Mouse (Mus musculus) right cerebral cortex, postnatal 10 days (tissue): Measurements from ENCODE around the gene Fbxl21.

Experiments used
- DNase-seq, 2 experiments: peaks; one replicate each; pipeline ENCODE4 v3.0.0; 2021; ENCODE audit warnings: low spot score in 2 of 2

Gene Fbxl21

DNA sequence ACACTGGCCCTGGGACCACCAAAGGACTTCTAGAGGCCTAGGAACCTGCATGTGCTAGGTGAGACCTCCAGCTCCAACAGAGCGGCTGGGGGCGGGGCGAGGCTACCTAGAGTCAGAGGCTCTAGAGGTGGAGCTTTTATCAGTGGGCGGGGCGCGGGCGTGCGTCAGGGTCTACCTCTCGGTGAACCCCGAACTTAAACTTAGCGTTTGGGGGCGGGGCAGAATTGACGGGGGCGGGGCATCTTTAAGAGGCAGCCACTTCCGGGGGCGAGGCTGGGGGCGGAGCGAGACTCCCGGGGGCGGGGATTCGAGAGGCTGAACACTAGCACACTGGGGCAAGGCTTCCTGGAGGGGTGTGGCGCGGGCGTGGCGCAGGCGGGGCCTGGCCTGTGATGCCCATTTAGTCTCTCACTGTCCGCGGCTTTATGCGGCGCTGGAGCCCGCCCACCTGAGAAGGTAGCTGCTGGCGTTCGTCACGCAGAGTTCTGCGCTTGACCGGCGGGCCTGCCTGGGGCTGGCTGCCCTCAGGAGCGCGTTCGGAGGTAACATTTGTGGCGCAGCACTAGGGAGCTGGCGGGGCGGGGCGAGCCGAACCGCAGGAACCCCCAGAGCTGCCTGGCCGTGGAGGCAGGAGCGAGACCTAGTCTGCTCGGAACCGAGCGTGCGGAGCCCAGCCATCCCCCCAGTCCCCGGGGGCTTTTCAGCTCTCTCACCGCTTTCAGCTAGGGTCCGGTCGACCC lies at the start of gene Fbxl21:
Gene Fbxl21, plus strand, starts transcription at position 392 of the 740 bp plus-strand sequence.
- peak; percentile 92 to 93 for DNase-seq

DNA sequence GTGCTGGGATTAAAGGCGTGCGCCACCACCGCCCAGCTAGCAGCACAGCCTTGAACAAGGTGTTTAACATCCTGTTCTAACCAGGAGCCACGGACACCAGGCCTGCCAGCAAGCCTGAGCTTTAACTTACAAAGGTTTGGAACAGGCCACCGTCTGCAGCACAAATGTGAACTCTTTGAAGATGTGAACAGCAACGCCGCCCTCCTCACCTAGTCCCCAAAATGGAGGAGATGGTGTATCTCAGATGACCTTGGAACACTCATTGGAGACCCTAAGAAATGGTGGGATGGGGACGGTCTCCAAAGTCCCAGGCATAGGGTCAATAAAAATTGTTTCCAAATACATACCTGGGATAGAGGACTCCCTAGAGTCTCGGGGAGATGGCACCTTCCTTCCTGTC lies 49.6 kb upstream of the Fbxl21 start:
- DNase-seq: no peak

DNA sequence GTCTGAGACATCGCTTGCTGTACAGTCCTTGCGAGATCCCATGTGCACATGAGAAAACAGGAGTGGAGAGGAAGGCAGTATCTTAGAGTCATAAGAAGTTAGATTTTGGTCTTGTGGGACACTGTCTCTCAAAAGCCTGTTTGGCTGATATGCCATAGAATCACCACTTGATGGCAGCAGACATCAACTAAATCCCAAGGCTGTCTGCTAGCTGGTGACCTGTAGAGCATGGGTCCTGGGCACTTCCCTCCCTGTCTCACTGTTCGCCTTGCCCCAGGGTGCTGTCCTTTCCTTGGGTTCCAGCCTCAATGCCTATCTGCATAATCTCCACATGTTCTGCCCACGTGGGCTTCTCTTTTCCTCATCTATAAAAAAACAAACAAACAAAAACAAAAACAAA lies 46.9 kb upstream of the Fbxl21 start:
- peak; percentile 51 to 68 for DNase-seq

DNA sequence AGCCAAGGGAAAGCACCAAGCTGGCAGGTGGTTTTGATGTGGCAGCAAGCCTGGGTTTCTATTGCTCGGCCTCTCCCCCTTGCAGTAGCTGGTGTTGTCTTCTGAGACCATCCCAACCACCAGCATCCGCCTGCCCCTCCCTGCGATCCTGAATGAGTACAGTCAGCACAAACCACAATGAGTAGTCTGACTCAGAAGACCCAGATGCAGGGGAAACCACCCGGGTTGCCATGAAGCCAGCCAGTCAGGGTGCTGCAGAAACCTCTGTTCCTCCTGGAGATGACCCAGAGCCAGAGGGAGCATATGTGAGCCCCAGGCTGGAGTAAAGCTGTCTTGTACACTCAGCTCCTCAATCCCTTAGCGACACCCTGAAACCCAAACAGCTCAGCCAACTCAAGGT lies 45.5 kb upstream of the Fbxl21 start:
- DNase-seq: no peak

DNA sequence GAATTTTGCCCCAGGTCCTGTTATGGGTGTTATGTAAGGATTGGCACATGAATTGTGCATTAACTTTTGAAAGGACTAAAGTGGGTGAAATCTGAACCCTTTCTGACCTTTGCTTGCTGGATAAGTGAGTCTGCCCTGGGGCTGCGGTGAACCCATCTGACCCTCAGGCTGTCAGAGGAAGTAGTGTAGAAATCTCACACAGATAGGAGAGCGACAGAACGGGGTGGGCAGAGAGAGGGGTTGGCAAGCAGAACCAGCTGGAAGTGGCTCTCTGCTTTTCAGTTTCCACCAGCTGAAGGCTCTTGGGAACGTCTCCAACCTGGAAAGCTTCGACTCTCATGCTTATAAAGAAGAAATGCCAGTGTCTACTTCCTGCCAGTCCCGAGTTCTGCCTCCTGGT lies 45.0 kb upstream of the Fbxl21 start:
- DNase-seq: peak; percentile 84 to 89

DNA sequence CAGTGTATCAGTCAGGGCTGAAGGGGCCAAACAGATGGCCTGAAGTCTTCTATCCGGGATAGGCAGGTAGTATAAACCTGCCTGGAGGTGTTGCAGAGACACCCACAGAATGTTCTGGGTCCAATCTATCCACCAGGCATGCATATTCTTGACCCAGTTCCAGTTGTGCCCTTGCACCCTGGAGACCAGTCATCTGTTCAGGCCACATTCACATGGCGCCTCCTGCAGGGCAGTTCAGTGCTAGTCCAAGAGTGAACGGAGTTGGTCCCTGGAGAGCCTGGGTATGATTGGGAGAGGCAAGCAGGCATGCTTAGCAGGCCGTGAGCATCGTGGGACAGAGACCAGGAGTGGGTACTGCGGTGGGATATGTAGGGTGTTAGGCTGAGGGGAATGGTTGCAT lies 44.2 kb upstream of the Fbxl21 start:
- no peak for DNase-seq

DNA sequence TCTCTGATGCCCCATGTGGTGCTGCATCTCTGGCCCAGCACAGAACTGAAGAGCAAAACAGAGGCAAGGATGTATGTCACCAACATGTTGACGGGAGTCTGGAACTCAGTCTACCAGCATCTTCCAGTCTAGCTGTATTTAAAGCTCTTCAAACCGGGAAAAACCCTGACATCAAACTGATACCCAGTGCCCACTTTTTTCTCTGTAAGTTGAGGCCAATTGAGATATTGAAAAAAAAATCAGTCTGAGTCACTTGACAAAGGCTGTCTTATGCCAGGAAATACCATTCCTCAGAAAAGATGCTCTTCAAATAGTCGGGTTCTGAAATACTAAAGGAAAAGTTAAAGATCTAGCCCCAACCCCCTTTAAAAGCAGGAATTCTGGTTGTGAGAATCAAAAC lies 40.1 kb upstream of the Fbxl21 start, which contains the start of gene Il9:
Gene Il9, minus strand, starts transcription at position 101 of the 400 bp plus-strand sequence.
- no peak for DNase-seq

DNA sequence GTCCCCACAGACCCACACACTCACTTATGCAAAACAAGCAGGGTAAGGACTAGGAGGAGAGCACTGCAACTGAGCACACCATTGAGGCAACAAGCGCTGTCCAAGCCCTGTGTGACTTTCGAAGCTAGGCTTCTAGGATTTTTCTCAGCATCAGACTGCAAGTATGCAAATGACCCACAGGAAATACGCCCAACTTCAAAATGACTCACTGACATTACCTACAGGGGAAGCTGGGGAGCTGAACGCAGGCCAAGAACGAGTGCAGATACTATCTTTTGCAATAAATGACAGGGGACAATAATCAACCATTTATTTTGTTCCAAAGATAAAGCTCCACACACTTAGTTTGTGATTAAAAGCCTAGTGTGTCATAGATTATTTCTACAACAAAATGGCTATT lies 34.3 kb upstream of the Fbxl21 start:
- DNase-seq: no peak

DNA sequence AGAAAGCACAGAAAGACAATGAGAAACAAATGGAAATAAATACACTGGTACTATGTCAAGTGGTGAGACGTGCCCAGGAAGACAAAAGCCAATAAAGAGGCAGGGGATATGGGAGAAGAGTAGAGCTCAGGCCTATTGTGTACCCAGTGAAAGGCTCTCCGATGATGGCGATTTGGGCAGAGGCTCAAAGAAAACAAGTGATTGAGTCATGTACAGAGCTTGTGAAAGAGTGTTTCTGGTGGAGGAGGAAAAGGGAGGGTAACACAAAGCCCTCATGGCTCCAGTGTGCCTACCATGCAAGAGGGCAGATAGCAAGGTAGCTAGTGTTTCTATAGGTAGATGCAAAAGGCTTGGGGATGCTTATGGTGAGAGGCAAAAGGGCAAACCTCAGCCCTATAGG lies 27.8 kb upstream of the Fbxl21 start:
- no peak for DNase-seq

DNA sequence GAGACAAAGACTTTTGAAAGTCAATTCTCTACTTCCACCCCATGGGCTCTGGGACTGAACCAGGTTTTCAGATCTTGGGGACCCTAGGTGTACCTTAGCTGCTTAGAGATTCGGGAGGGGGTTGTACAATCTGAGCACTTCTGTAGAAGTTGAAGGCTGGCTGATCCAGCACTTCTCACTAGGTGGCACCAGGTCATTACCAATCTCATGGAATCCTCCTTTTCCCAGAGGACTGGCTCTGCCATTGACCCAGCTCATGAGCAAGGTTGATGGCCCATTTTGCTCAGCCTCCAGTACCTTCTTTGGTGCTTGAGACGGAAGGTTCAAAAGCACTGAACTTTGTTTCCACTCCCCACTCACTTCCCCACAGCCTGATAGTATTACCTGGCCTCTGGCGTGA lies 22.1 kb upstream of the Fbxl21 start:
- DNase-seq: no peak

DNA sequence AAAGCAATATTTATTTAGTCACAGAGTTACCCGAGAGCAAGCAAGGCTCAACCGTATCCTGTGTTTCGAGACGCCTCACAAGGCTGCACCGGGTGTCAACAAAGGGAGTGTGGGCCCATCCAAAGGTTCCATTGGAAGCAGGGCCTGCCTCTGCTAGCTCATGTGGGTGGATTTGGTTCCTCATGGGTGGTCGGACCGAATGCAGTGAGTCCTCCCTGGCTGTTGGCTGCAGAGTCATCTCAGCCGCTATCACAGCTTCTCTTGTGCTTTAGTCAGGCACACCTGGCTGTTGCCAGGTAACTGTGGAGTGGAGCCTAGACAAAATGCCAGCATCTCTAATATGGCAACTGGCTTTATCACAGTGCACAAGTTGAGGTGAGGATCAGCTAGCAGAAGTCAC lies 21.6 kb upstream of the Fbxl21 start:
- DNase-seq: no peak

DNA sequence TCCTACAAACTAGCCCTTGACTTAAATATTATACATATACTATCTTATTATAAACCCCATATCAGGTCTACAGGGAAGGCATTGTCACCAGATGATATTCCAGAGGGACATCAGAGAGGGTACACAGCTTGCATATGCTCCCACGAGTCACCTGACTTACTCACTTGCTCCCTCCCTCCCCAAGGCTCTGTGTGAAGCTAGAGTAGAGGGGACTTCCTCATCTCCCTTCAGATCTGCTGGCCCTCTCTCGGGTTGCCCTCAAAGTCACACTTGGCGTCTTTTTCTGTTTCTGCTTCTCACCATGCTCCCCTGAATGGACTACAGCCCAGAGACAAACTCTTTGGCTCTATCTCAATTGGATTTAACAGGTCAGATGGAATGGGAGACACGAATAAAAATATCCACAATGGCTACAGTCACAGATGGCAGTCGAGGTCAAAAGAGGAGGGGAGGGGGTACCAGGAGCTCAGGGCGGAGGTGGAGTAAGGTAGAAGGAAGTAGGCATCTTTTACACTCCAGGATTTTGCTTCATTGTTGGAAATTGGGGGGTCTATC lies 20.3 kb upstream of the Fbxl21 start:
- no peak for DNase-seq

DNA sequence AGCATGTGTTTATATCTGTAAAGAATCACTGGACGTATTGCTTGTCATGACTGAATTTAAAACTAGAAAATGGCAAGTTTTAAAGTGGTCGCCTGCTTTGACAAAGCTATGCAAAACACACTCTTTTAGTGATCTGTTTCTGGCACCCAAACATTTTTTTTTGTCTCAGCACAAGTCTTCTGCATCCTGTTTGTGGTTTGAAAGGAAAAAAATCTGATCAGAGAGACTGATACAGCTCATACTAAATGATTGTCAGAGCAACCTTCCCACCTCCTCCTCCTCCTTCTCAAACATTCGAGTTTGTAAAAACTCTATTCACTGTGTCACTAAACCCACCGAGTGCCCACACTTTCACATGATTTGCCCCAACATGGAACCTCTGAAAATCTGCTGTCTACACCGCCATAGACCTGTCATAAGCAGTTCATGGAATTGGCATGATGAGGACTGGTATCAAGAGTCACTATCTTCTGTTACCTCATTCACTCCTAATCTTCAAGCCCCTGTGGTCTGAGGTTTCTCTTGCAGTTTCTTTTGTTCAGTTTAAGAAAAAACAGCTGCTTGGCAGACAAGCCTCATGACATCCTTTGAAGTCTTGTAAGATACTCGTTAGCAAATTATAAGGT lies 15.3 kb upstream of the Fbxl21 start:
- DNase-seq: no peak

DNA sequence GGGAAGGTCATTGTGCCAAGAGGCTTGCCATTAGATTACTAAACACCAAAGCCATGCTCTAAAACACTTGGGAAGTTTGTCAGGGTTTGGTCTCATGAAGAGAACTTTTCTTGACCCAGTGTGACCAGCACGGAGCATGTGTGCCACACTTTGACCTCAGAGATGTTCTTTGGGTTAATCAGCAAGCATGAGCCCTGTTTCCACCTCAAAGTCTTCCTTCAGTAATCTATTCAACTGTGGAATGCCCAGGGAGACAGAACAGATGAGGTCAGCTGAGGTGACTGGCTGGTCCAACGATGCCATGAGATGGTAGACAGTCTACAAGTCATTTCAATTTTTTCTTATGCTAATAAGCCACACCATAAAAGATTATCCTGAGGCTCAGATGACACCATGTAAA lies 12.5 kb upstream of the Fbxl21 start:
- DNase-seq: no peak

DNA sequence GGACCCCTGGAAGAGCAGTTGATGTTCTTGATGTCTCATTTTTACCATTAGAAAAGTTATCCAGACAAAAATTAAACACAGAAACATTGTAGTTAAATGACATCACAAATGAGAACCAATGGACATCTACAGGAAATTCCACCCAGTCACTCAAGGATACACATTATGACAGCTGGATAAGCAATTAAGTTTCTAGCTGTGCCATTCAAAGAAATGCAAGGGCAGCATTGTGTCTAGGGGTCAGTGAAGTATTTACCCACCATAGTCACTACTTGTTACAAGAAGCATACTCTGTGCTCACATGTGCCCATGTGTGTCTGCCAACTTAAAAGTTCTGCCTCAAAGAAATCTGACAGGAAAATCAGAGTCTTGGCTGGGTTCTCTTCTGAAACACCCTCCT lies 8.7 kb upstream of the Fbxl21 start:
- DNase-seq: no peak

DNA sequence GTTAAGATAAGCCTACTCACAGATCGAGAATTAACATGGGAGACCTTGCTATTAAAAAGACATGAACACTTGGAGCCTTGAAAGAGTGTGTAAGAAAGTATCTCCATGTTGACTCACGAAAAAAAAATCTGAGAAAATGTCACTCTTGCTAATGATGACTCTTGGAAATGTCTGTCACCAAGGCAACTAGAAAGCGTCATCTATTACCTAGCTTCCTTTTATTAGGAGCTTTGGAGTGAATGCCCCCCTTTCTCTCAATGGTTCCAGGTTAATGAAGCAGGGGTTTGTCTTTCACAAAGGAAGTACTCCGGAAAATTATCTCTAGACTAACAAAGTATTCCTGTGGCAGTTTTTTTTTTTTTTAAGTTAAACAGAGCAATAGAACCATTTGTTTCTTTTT lies 6.0 kb upstream of the Fbxl21 start:
- DNase-seq: no peak

DNA sequence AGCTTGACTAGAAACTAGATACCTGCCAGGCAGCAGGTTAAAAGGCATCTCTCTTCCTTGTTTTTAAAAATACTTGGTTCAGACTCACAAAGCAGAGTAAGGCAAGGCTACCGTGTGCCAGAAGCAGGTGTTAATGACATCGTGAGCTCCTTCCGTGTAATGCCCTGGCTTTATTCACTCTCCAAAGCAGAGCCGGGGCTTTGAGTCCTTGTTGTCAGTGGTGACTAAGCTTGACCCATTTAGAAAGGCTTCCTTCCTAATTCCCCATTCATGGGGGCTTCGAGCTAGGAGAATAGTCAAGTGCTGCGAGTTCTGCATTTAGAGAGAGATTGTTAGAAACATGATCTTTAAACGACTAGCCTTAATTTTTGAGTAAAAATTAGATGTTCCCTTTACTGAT lies 5.5 kb upstream of the Fbxl21 start:
- no peak for DNase-seq

DNA sequence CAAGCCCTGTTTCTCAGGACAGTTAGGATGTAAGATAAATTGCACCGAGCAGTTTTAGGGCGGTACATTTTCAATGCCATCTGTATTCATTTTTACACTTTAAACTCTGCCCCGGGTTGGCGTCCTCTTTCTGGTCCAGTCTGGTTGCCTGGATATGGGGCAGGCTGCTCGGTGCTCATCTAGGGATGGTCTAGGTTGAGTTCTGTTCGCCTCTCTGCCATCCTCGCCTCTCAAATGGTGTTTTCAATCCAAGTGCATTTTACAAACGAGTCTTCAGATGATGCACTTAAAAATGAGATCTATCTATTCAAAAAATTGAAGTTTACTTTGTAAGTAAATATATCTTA lies 522 bp downstream of the Fbxl21 start:
- DNase-seq: no peak

DNA sequence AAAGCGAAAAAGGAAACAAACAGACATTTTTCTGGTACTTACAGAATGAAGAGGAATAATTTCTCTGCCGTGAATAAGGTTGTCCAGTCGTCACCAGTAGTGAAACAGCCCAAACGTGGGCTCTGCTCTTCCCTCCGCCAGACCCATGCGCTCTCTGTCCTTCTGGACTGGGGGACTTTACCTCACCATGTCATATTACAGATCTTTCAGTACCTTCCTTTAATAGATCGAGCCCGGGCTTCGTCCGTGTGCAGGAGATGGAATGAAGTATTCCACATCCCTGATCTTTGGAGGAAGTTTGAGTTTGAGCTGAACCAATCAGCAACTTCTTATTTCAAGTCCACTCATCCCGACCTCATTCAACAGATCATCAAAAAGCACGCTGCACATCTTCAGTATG lies 4.6 kb downstream of the Fbxl21 start:
- DNase-seq: no peak

DNA sequence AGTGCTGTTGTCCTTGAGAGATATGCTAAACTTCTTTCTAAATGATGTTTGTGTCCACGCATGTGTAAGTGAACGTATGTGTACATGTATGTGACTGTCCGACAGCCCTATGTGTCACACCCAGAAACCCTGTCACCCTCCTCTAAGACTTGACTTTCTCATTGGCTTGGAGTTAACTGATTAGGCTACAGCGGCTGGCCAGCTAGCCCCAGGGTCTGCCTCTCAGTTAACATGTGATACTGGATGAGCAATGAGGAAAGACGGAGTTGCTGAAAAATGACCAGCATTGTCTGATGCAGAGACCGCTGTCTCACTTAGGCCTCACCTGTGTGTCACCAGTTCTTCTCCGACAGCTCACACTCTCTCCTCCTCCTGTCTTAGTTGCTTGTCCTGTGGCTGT lies 5.6 kb downstream of the Fbxl21 start:
- DNase-seq: no peak

DNA sequence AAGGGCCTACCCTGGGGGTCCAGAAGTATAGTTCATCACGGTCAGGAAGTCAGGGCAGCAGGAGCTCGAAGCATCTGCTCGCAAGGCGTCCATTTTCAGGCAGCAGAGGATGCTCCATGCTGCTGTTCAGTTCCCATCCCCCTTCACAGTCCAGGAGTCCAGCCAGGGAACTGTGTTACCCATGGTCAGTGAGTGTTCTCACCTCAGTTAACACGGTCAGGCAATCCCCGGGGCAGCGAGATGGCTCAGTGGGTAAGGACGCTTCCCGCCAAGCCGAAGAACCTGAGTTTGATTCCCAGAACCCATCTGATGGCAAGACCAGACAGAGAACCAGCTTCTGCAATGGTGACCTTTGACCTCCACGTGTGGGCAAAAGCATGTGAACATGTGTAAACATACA lies 6.0 kb downstream of the Fbxl21 start:
- DNase-seq: no peak

DNA sequence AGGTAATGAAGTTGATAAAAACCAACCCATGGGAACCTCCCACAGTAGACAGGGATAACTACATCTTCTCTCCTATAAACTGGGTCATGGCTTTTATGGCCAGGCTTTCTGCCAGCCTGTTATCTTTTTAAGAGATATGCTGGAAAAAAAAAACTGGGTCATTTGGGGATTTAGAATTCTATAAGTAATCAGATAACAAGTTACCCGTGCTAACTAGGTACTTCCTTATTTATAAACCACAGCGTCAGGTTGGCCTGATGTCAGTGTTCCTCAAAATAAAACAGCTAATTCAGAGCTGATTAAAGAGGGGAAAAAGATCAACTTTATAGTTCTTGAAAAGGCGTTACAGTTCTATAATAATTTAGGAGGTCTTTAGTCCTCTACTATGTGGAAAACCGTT lies 6.8 kb downstream of the Fbxl21 start:
- no peak for DNase-seq

DNA sequence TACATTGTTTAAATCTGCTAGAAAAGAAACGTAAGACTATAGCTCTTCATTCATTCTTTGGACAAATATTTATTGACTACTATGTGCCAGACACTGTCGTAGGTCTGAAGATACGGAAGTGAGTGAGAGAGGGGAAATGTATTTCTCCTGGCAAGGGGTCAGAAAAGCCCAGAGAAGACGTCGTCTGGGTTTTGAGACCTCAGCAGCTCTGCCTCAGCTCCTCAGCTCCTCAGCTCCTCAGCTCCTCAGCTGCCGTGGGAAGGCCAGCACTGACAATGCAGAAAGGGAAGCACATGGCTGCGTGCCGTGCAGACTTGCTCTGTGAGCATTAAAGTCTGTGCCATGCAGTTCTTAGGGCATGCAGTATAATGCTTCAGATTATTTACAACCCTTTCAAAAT lies 7.4 kb downstream of the Fbxl21 start:
- no peak for DNase-seq

DNA sequence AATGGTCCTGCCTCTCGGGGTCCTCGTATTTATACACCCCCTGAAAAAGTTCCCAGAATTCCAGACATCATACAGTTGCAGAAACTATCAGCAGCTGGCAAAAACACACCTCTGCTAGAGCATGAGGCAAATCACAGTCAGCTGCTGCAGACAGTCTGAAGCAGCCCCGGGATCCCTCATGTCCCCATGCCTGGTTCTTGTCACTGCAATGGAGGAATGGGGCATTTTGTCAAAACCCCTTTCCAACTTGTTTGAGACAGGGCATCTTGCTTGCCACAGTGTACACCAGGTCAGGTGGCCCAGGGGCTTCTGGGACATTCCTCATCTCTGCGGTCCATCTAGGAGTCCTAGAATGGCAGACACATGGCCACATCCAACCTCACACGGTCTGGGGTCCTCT lies 12.7 kb downstream of the Fbxl21 start:
- no peak for DNase-seq
